Mouse (Mus musculus) macrophage (primary cell): ENCODE data around the gene Klhl23. TPM values are rescaled to one million over a fixed set of nuclear protein-coding genes. Genes with fewer than 3 reads are reported as not detected.

Experiments
- H3K27ac ChIP-seq: fragments of 350-480 bp; formaldehyde crosslinking; 2 replicates; pipeline ENCODE4 v1.9.0; 2021
- H3K36me3 ChIP-seq: fragments of 350-480 bp; formaldehyde crosslinking; 2 replicates; pipeline ENCODE4 v1.9.0; 2021; ENCODE audit errors: inconsistent target
- H3K4me3 ChIP-seq: fragments of 350-480 bp; formaldehyde crosslinking; 2 replicates; pipeline ENCODE4 v1.9.0; 2021; ENCODE audit errors: inconsistent target
- H3K79me2 ChIP-seq: fragments of 350-480 bp; formaldehyde crosslinking; 2 replicates; pipeline ENCODE4 v1.9.0; 2021; ENCODE audit errors: inconsistent target
- WGBS: methylation state at CpG from one replicate; pipeline ENCODE4 v1.1.7; 2026; ENCODE audit warnings: inconsistent platforms; ENCODE audit not compliant: missing documents; 5-methylcytosine and 5-hydroxymethylcytosine counted together
- polyA plus RNA-seq: library from polyadenylated mRNA; stranded (reverse); fragments of 250-400 nt; gene quantifications from 3 replicates; pipeline ENCODE4 v1.2.4, GENCODE M21; 2018; ENCODE audit warnings: inconsistent platforms

Klhl23 gene
- polyA plus RNA-seq, 1 experiment from 2014 or later = 0.76 TPM

DNA sequence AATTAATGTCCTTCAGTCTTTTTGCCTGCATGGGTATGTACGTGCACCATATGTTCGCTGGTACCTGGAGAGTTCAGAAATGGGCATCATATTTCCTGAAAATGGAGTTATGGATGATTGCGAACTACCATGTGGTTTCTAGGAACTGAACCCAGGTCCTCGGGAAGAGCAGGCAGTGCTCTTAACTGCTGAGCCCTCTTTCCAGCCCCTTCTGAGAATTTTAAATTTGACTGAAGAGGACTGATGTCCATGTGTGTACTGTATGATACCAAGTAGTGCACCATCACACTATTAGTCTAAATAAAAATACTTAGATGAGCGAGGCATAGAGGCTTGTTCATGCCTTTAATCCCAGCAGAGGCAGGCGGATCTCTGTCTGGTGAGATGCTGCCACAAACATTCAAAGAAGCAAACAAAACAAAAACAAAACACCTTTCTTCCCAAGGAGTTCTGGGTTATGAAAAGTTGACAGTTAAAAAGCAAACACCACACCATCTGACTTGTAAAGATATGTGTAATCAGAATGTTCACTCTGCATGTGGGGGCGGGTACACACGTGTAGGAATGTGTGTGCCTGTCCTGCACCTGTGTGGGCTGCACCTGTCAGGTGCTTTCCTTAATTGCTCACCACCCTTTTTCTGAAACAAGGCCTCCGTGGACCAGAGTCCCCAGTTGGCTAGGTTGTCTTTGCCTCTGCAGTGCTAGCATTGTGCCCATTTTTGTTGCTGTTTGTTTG, 3.2 kb upstream of the Klhl23 start:
- H3K36me3 ChIP-seq = no peaks in the 10 kb centered on the region
- H3K27ac ChIP-seq = no peak overlapping the region
- 89% methylated on average over 9 of the region's 9 CpGs for WGBS
- no peaks in the 10 kb centered on the region for H3K79me2 ChIP-seq
- H3K4me3 ChIP-seq = no peak overlapping the region

DNA sequence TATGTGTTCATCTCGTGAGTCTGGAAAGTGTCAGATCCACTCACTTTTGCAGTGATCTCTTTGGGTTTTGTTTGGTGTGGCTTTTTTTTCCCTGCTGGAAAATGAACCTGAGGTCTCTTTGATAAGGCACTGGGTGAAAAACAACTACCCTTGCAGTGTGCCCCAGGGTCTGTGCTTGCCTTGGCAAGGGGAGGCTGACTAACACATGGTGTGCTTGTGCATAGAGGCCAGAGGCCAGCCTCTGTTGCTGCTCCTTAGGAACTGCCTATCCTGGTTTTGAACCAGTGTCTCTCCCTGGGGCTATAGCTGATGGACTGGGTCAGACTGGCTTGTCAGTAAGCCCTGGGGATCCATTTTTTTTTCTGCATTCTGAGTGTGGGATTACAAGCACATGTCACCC, 1.5 kb upstream of the Klhl23 start:
- no peaks in the 10 kb centered on the region for H3K79me2 ChIP-seq
- H3K4me3 ChIP-seq = no peak overlapping the region
- H3K36me3 ChIP-seq = no peaks in the 10 kb centered on the region
- 100% methylated on average over 1 of the region's 1 CpGs for WGBS
- H3K27ac ChIP-seq = no peak overlapping the region

DNA sequence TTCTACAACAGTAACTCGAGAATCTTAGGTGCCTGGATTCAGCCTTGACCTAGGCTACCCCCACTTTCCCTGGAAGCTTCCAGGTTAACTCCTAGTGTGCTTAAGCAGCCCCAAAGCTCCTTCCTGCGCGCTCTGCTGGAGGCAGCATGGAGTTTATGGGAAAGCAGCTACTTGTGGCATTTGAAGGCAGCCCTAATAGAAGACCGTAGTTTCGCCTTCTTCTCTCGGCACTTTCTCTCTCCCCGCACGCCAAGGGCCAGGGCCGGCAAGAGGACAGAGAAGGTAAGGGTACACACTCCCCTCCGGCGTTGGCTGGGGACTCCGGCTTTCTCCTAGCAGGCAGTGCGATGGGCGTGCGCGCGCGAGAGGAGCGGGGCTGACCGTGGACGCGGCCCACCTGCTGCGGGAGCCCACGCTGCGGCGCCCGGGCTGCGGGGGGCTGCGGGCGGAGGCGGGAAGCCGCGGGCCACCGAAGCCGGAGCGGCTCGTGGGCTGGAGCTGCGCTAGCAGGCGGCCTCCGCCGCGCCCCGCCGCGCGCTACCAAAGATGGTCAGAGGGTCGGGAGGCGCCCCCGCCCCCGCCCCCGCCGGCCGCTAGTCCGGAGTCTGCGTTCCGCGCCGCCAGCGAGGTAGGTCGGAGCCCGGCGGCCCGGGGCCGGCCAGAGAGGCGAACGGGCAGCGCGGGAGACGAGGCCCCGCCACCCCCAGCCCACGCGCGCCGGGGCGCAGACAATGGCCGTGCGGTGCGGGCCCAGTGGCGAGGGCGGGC, 801 bp downstream of the Klhl23 start:
- Histone ChIP-seq H3K4me3 (peak overlapping the region; percentile 31), H3K27ac (no peak overlapping the region), H3K79me2 (no peaks in the 10 kb centered on the region), H3K36me3 (no peaks in the 10 kb centered on the region)
- WGBS = under 1% methylated on average over 66 of the region's 80 CpGs

GRCm38 (mm10) chr2:69823129-69823677, 1.5 kb downstream of the Klhl23 start:
- Histone ChIP-seq H3K4me3 (peak overlapping the region; percentile 39), H3K79me2 (no peaks in the 10 kb centered on the region), H3K36me3 (no peaks in the 10 kb centered on the region), H3K27ac (no peak overlapping the region)
- 9% methylated on average over 21 of the region's 45 CpGs for WGBS

GRCm38 (mm10) chr2:69825898-69826297, 4.2 kb downstream of the Klhl23 start:
- Histone ChIP-seq H3K27ac (no peak overlapping the region), H3K79me2 (no peaks in the 10 kb centered on the region), H3K36me3 (no peaks in the 10 kb centered on the region), H3K4me3 (no peak overlapping the region)
- 94% methylated on average over 10 of the region's 10 CpGs for WGBS

- Histone ChIP-seq H3K4me3 (no peak overlapping the region), H3K27ac (no peak overlapping the region)
- 92% methylated on average over 2 of the region's 2 CpGs for WGBS
Observed at GRCm38 (mm10) chr2:69826380-69826779, 4.6 kb downstream of the Klhl23 start.

GRCm38 (mm10) chr2:69828031-69828430, 6.3 kb downstream of the Klhl23 start:
- H3K27ac ChIP-seq = no peak overlapping the region
- H3K4me3 ChIP-seq = no peak overlapping the region
- no peaks in the 10 kb centered on the region for H3K36me3 ChIP-seq
- H3K79me2 ChIP-seq = no peaks in the 10 kb centered on the region
- WGBS = 91% methylated on average over 7 of the region's 7 CpGs

More at GRCm38 (mm10) chr2:69826380-69826779, 4.6 kb downstream of the Klhl23 start:
- H3K36me3 ChIP-seq = no peaks in the 10 kb centered on the region
- H3K79me2 ChIP-seq = no peaks in the 10 kb centered on the region

DNA sequence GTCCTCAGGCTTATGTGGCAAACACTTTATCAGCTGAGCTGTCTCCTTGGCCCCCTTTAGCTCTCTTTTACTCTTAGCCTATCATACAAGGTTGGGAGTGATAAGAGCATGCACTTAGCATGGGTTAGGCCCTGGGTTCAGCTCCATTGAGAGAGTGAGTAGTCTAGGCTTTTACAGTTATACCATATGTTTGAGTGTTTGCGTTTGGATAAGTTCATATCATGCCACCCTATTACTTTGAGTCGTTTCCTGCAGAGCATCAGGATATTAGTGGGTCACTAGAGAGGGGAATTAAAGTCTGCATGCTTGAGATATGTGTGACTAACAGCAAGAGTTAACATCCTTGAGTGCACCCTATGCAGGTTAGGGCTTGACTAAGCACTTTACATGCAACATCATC, 7.9 kb downstream of the Klhl23 start:
- Histone ChIP-seq H3K27ac (no peak overlapping the region), H3K79me2 (no peaks in the 10 kb centered on the region), H3K36me3 (no peaks in the 10 kb centered on the region), H3K4me3 (no peak overlapping the region)
- WGBS = 96% methylated on average over 2 of the region's 2 CpGs

DNA sequence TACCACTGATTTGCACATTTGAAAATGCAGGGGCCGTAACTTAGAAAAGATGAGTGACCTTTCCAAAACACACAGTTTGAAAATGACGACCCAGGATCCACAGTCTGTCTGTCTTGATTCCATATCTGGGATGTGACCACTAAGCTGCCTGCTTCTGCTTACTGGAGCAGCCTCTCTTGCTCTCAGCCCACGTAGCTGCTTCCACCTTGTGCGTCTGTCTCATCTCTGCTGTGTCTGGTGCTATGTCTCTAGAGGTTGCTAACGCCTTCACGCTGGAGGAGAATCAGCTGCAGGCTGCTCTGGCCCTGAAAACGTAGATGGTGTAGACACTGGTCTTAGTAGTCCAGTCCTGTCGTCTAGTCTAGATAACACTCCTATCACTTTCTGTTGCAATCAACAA, 8.4 kb downstream of the Klhl23 start:
- Histone ChIP-seq H3K27ac (no peak overlapping the region), H3K4me3 (no peak overlapping the region), H3K79me2 (no peaks in the 10 kb centered on the region), H3K36me3 (no peaks in the 10 kb centered on the region)
- 95% methylated on average over 8 of the region's 8 CpGs for WGBS

- Histone ChIP-seq H3K79me2 (no peaks in the 10 kb centered on the region), H3K27ac (no peak overlapping the region), H3K36me3 (no peaks in the 10 kb centered on the region), H3K4me3 (no peak overlapping the region)
- WGBS = 95% methylated on average over 2 of the region's 7 CpGs
Observed at GRCm38 (mm10) chr2:69837244-69837967, 15.7 kb downstream of the Klhl23 start.

- WGBS = 88% methylated on average over 3 of the region's 3 CpGs
- no peaks in the 10 kb centered on the region for H3K36me3 ChIP-seq
- H3K27ac ChIP-seq = no peak overlapping the region
Observed at GRCm38 (mm10) chr2:69837996-69838395, 16.3 kb downstream of the Klhl23 start.

GRCm38 (mm10) chr2:69838707-69839106, 17.0 kb downstream of the Klhl23 start:
- no peak overlapping the region for H3K27ac ChIP-seq
- H3K36me3 ChIP-seq = no peaks in the 10 kb centered on the region
- no peak overlapping the region for H3K4me3 ChIP-seq
- no peaks in the 10 kb centered on the region for H3K79me2 ChIP-seq

More at GRCm38 (mm10) chr2:69837996-69838395, 16.3 kb downstream of the Klhl23 start:
- no peak overlapping the region for H3K4me3 ChIP-seq
- H3K79me2 ChIP-seq = no peaks in the 10 kb centered on the region

DNA sequence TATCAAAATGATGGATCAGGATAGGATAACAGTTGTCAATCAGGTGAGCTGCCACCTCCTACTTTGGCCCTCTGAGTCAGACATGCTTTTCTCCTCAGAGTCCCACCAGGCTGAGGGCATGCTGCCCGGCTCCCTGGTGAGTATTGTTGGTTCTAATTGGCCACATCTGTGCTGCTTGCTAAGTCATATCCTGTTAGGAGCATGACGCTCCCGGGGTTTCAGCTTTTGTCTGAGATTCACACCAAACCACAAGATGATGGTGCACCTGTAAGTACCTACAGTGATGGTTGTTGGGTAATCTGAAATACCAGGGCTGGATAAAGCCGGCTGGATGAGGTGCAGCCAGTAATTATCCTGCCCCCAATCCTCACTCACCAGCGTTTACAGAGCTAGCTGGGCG, 18.5 kb downstream of the Klhl23 start:
- WGBS = 47% methylated on average over 6 of the region's 6 CpGs
- Histone ChIP-seq H3K36me3 (no peaks in the 10 kb centered on the region), H3K79me2 (no peaks in the 10 kb centered on the region), H3K27ac (no peak overlapping the region), H3K4me3 (no peak overlapping the region)

DNA sequence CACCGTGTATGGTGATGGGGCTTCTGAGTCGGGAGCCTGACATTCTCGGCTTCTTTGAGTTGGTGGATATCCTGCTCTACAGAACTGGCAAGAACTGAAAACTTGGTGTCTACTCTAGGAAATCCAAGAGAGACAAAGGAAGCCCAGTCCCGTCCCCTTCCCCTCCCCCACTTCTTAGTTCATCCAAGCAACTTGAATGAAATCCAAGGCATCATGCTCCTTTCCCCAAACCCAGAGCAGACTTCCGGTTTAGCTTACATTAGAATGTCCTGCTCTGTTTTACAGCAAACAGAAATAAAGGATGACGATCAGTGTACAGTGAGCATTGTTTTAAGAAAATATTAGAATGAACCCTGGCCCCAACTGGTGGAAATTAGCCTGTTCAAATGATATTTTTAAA, 27.5 kb downstream of the Klhl23 start:
- H3K4me3 ChIP-seq = no peak overlapping the region
- 81% methylated on average over 6 of the region's 6 CpGs for WGBS
- no peaks in the 10 kb centered on the region for H3K79me2 ChIP-seq
- no peaks in the 10 kb centered on the region for H3K36me3 ChIP-seq
- no peak overlapping the region for H3K27ac ChIP-seq
